Mouse (Mus musculus): ENCODE measurements around the gene P3h4.

- TF ChIP-seq POLR2A (IDR thresholded peaks at IDR 0.05; ENCODE audit: insufficient read depth, low read depth, low read length): no peak
- TF ChIP-seq CTCF (IDR thresholded peaks at IDR 0.05): no peak
- TF ChIP-seq EP300 (IDR thresholded peaks at IDR 0.05; ENCODE audit: insufficient read depth, low read depth, low read length): no peak
Measured at GRCm38 (mm10) chr11:100399727-100400538, 14.7 kb downstream of the P3h4 start.

Data from heart, adult 2 months (tissue).